Mouse (Mus musculus) lung, postnatal 0 days (tissue): ENCODE measurements at regions not wholly inside any gene's neighbourhood (a gene's known extent, or its start where the extent isn't known, plus 50 kb on each side); places are given as distances from the start of the nearest gene placed in this dataset.

Experiments
- CTCF ChIP-seq: IDR thresholded peaks from 2 replicates; pipeline ENCODE4 v1.5.1; 2016; ENCODE audit warnings: antibody characterized with exemption, mild to moderate bottlenecking
- EP300 ChIP-seq: IDR thresholded peaks from 2 replicates; pipeline ENCODE4 v1.6.1; 2016; ENCODE audit warnings: antibody characterized with exemption, mild to moderate bottlenecking, control low read depth

DNA sequence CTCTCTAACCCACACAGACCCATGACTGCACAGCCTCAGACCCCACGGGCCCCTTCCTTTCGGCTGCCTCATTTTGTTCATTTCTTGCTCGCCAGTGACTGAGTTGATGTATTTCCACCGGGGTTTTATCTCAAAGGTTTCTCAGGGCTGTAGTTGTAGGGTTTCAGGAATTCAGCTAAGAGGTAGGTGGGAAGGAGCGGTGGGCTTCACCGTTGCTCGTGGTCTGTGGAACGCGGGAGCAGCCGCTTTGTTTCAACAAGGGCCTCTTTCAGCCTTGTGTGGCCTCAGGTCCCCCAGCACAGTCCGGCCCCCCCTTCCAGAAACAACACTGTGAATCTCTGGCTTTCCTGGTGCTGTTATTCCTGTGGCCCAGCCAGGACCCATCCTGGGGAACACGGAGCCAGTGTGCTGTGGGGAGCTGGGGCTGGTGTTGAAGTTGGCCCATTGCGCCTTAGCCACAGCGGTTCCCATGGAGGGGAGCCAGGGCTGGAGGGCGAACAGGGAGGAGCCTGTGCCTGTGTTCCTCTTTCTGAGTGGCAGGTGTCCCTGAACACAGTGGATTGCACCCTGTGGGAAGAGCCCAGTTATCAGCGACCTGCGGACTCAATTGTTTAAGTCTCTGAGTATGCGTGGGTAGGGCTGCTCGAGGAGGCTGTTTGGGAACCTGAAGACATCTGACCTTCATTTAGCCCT, 68.9 kb upstream of the Slc38a2 start:
- TF ChIP-seq CTCF (no peak), EP300 (no peak)
